Mouse (Mus musculus) myocyte (in vitro differentiated cells): Measurements from ENCODE around the gene Rftn1.

Source experiments
- CEBPB ChIP-seq: IDR thresholded peaks from 2 replicates; pipeline ENCODE4 v1.6.1; 2011; ENCODE audit warnings: mild to moderate bottlenecking, moderate library complexity; ENCODE audit not compliant: poor library complexity, insufficient read depth, severe bottlenecking
- E2F4 ChIP-seq: IDR thresholded peaks from one replicate; pipeline ENCODE4 v1.6.1; 2011; ENCODE audit warnings: mild to moderate bottlenecking, control low read depth, moderate library complexity; ENCODE audit not compliant: insufficient read depth
- MAX ChIP-seq: IDR thresholded peaks from one replicate; pipeline ENCODE4 v1.6.1; 2011; ENCODE audit warnings: low read depth, mild to moderate bottlenecking, control low read depth
- MYOG ChIP-seq, 3 experiments: IDR thresholded peaks; one replicate each; pipeline ENCODE4 v1.6.1; 2011; ENCODE audit warnings: control low read depth in 2 of 3, low read depth in 2 of 3, mild to moderate bottlenecking in 2 of 3; ENCODE audit not compliant: insufficient read length in 2 of 3, control insufficient read depth in 1 of 3, insufficient read depth in 1 of 3
- POLR2A ChIP-seq: IDR thresholded peaks from one replicate; pipeline ENCODE4 v1.6.1; 2011; ENCODE audit warnings: low read depth, mild to moderate bottlenecking, control low read depth, moderate library complexity; ENCODE audit not compliant: insufficient read length
- POLR2AphosphoS2 ChIP-seq: IDR thresholded peaks from one replicate; pipeline ENCODE4 v1.6.1; 2011; ENCODE audit warnings: low read depth, control low read depth; ENCODE audit not compliant: insufficient read length
- REST ChIP-seq: IDR thresholded peaks from one replicate; pipeline ENCODE4 v1.6.1; 2011; ENCODE audit warnings: mild to moderate bottlenecking, control low read depth, moderate library complexity; ENCODE audit not compliant: insufficient read depth, insufficient read length
- SRF ChIP-seq: IDR thresholded peaks from one replicate; pipeline ENCODE4 v1.6.1; 2011; ENCODE audit warnings: low read depth; ENCODE audit not compliant: control insufficient read depth, insufficient read length
- TCF12 ChIP-seq: IDR thresholded peaks from one replicate; pipeline ENCODE4 v1.6.1; 2011; ENCODE audit warnings: mild to moderate bottlenecking, control low read depth; ENCODE audit not compliant: poor library complexity, insufficient read depth, severe bottlenecking
- TCF3 ChIP-seq: IDR thresholded peaks from one replicate; pipeline ENCODE4 v1.6.1; 2011; ENCODE audit warnings: low read depth, control low read depth; ENCODE audit not compliant: insufficient read length

DNA sequence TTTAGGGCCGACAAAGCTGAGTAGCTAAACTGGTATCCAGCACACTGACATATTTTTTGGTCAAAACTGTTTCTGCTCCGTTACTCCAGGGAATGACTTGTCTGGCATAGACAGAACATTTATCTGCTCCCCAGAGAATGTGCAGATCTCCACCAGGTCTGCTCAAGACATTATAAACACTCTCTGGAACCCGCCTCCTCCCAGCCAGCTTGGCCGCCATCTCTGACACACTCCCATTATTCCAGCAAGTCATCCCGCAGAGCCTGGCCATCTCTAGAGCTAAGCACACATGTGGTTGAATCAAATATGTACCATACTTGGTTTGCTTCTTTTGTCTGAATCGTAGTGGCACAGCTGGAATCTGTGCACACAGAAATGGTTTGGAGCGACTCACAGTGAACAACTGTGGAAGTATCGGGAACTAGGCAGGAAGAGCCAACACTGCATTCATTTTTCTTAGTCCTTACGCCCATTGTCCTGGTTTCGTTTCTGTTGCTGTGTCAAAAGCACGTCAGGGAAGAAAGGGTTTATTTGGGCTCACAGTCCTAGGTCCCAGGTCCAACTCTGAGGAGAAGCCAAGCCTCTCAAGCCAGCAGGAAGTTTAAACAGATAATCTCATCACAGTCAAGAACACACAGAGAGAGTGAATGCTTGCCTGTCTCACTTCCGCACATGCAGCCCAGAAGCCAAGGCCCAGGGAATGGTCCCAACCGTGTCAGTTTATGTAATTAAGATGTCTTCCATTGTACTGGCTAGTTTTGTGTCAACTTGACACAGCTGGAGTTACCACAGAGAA lies 126.4 kb downstream of the Rftn1 start:
- no peak for TF ChIP-seq POLR2AphosphoS2
- no peak for TF ChIP-seq MAX
- TF ChIP-seq POLR2A, result no peak
- no peak for TF ChIP-seq REST
- TF ChIP-seq MYOG (IDR thresholded peaks at IDR 0.05; ENCODE audit: control insufficient read depth in 1 of 3, insufficient read depth in 1 of 3, insufficient read length in 2 of 3, low read depth in 2 of 3), result no peak
- no peak for TF ChIP-seq CEBPB
- TF ChIP-seq E2F4, result no peak
- no peak for TF ChIP-seq TCF12
- no peak for TF ChIP-seq TCF3
- TF ChIP-seq SRF, result no peak
